Mouse (Mus musculus): ENCODE data around the gene Nlrc5.

The Nlrc5 gene

GRCm38 (mm10) chr8:94569419-94569818, 135.3 kb downstream of the Nlrc5 start:
- DNase-seq = no peak

GRCm38 (mm10) chr8:94571896-94572295, 137.7 kb downstream of the Nlrc5 start:
- DNase-seq = no peak

- DNase-seq = no peak
These were observed 140.2 kb downstream of the Nlrc5 start for GRCm38 (mm10) chr8:94574159-94574907.

- no peak for DNase-seq
These were observed 141.0 kb downstream of the Nlrc5 start for GRCm38 (mm10) chr8:94575148-94575547.
